In genomic region chr10:21992834-21993514, GRCm38 (mm10) we compare ENCODE assay signal across 8 mouse cellular contexts.
DNase-seq lines count a peak whose midpoint lies in the region; ATAC-seq and TF ChIP-seq lines count a peak whose summit lies in the region.

No protein-coding gene starts in this region.

- H3K27me3 ChIP-seq in MEL (ENCODE audit: control insufficient read depth in 1 of 2, insufficient read depth in 2 of 2, low read length in 2 of 2) = peaks cover 6 to 13% of the 10 kb centered on the region in 2 experiments

- H3K9ac ChIP-seq in MEL (ENCODE audit: control insufficient read depth, low read depth, low read length, poor library complexity, severe bottlenecking) = no peak overlapping the region

- TF ChIP-seq POLR2A in MEL (IDR thresholded peaks at IDR 0.05; ENCODE audit: control insufficient read depth in 1 of 2, insufficient read depth in 1 of 2, low read depth in 1 of 2, low read length in 2 of 2, poor library complexity in 1 of 2) = no peak

- ATAC-seq in frontal cortex, adult (ENCODE audit: low TSS enrichment) = peak; percentile 47
- ATAC-seq in hematopoietic stem cell, adult 5-6 weeks (replicated peaks in 1 of 2; ENCODE audit: insufficient read depth in 1 of 2, low FRiP score in 2 of 2, low TSS enrichment in 1 of 2, low read depth in 1 of 2, poor library complexity in 2 of 2, severe bottlenecking in 2 of 2) = peak; percentile 52 to 57; a peak in 3 of 4 replicates

- DNase-seq in MEL (ENCODE audit: low read depth, low spot score) = peak; percentile 52
- DNase-seq in cerebellum, adult 18-20 months = peak; percentile 91
- DNase-seq in layer of hippocampus, postnatal 10 days (ENCODE audit: low spot score in 2 of 2) = peak; percentile 77 to 83
- DNase-seq in lung, postnatal 14 days = peak; percentile 86
- peak; percentile 84 for DNase-seq in retina, embryonic 14.5 days (ENCODE audit: low spot score)
- peak; percentile 83 for DNase-seq in thymus, postnatal 4 days

- H3K4me1 ChIP-seq in MEL (ENCODE audit: control insufficient read depth in 1 of 2, insufficient read depth in 2 of 2, low read length in 2 of 2) = no peaks in the 10 kb centered on the region

- peak overlapping the region; percentile 31 to 41; a peak in 3 of 4 replicates for H3K4me3 ChIP-seq in MEL (ENCODE audit: control insufficient read depth in 1 of 2, insufficient read depth in 1 of 2, low read depth in 2 of 2, low read length in 2 of 2)

- peaks cover 0 to 4% of the 10 kb centered on the region in 2 experiments; a peak in 1 of 4 replicates for H3K36me3 ChIP-seq in MEL (ENCODE audit: control insufficient read depth in 1 of 2, insufficient read depth in 2 of 2, low read length in 2 of 2)

- no peak for TF ChIP-seq EP300 in MEL (IDR thresholded peaks at IDR 0.05; ENCODE audit: low read depth in 1 of 2, low read length in 2 of 2)

- TF ChIP-seq RAD21 in MEL (IDR thresholded peaks at IDR 0.05; ENCODE audit: low read depth, low read length) = peak; percentile 17

- peak in 2 of 3 experiments; percentile 36 to 47; a peak in 4 of 6 replicates for TF ChIP-seq CTCF in MEL (IDR thresholded peaks at IDR 0.05 in 2 of 3, conservative IDR thresholded peaks at IDR 0.05 in 1 of 3; ENCODE audit: control insufficient read depth in 1 of 3, insufficient read depth in 1 of 3, low read depth in 2 of 3, low read length in 3 of 3, poor library complexity in 1 of 3, severe bottlenecking in 1 of 3)

- H3K27ac ChIP-seq in MEL (ENCODE audit: control insufficient read depth, low read depth, low read length) = no peak overlapping the region

- no peaks in the 10 kb centered on the region for H3K9me3 ChIP-seq in MEL (replicated peaks; ENCODE audit: insufficient read depth, low read length)

- H3K79me2 ChIP-seq in MEL (ENCODE audit: control insufficient read depth, insufficient read depth, low read length, poor library complexity) = no peaks in the 10 kb centered on the region

TF ChIP-seq in MEL, 35 proteins besides CTCF, POLR2A, EP300 and RAD21:
- TF ChIP-seq TBP (IDR thresholded peaks at IDR 0.05; ENCODE audit: low read depth, low read length) = no peak
- TF ChIP-seq MEF2A (IDR thresholded peaks at IDR 0.05; ENCODE audit: extremely low read depth, insufficient replicate concordance, low read depth, low read length, poor library complexity, severe bottlenecking) = no peak
- TF ChIP-seq MAX (IDR thresholded peaks at IDR 0.05; ENCODE audit: low read length) = no peak
- TF ChIP-seq UBTF (IDR thresholded peaks at IDR 0.05; ENCODE audit: borderline replicate concordance, insufficient read depth, low read depth, low read length) = no peak
- no peak for TF ChIP-seq NELFE (IDR thresholded peaks at IDR 0.05; ENCODE audit: low read depth, low read length)
- no peak for TF ChIP-seq MXI1 (IDR thresholded peaks at IDR 0.05; ENCODE audit: low read depth, low read length)
- TF ChIP-seq RCOR1 (IDR thresholded peaks at IDR 0.05; ENCODE audit: low read depth, low read length) = no peak
- no peak for TF ChIP-seq SMC3 (IDR thresholded peaks at IDR 0.05; ENCODE audit: low read depth, low read length)
TF ChIP-seq in MEL: peak in this region for 0.
